Mouse (Mus musculus): ENCODE measurements around the gene Stx4a. TPM values are rescaled to one million over a fixed set of nuclear protein-coding genes. Genes with fewer than 3 reads are reported as not detected.
"Not testable (repeated sequence)": the region's sequence is repeated elsewhere in the genome, so short reads cannot be mapped to it uniquely, and the experiment has no call there.

Gene Stx4a
- polyA plus RNA-seq, 1 experiment from 2014 or later, result 22.2 TPM

- Histone ChIP-seq H3K27ac (ENCODE audit: low read length) (no peak overlapping the region), H3K4me1 (replicated peaks; ENCODE audit: control insufficient read depth, insufficient read depth, low read length) (peaks cover 15% of the 10 kb centered on the region), H3K4me3 (replicated peaks; ENCODE audit: low read length) (no peak overlapping the region), H3K36me3 (ENCODE audit: control insufficient read depth, insufficient read depth) (peaks cover 27% of the 10 kb centered on the region), H3K4me2 (ENCODE audit: low read length) (no peak overlapping the region), H3K9me3 (ENCODE audit: control insufficient read depth, low read length) (no peaks in the 10 kb centered on the region), H3K27me3 (replicated peaks; ENCODE audit: control insufficient read depth, insufficient read depth, low read length) (no peaks in the 10 kb centered on the region), H3K9ac (replicated peaks; ENCODE audit: low read depth, low read length) (no peak overlapping the region)
- ATAC-seq, result no peak
- 74% methylated on average over 3 of the region's 3 CpGs for WGBS
These were observed 64.7 kb downstream of the Stx4a start for GRCm38 (mm10) chr7:127888821-127889220.

GRCm38 (mm10) chr7:127890798-127891197, 66.7 kb downstream of the Stx4a start, which contains the start of gene Prss53:
TSS of gene Prss53 (minus strand) at chr7:127890970.
- H3K36me3 ChIP-seq (ENCODE audit: control insufficient read depth, insufficient read depth), result peaks cover 24% of the 10 kb centered on the region

GRCm38 (mm10) chr7:127894480-127894879, 70.4 kb downstream of the Stx4a start:
- Histone ChIP-seq H3K36me3 (ENCODE audit: control insufficient read depth, insufficient read depth) (peaks cover 3% of the 10 kb centered on the region; the same call in 1 of the 2 replicates), H3K4me2 (ENCODE audit: low read length) (peak overlapping the region; percentile 90), H3K27ac (ENCODE audit: low read length) (no peak overlapping the region), H3K4me3 (replicated peaks; ENCODE audit: low read length) (peak overlapping the region; percentile 76; the same call in 1 of the 2 replicates), H3K4me1 (replicated peaks; ENCODE audit: control insufficient read depth, insufficient read depth, low read length) (peaks cover 8% of the 10 kb centered on the region), H3K9ac (replicated peaks; ENCODE audit: low read depth, low read length) (no peak overlapping the region), H3K9me3 (ENCODE audit: control insufficient read depth, low read length) (no peaks in the 10 kb centered on the region), H3K27me3 (replicated peaks; ENCODE audit: control insufficient read depth, insufficient read depth, low read length) (peaks cover 2% of the 10 kb centered on the region; the same call in 1 of the 2 replicates)
- no peak for ATAC-seq
- WGBS, result 88% methylated on average over 5 of the region's 5 CpGs

More at GRCm38 (mm10) chr7:127890798-127891197, 66.7 kb downstream of the Stx4a start, which contains the start of gene Prss53:
- Histone ChIP-seq H3K9ac (replicated peaks; ENCODE audit: low read depth, low read length) (no peak within 1 kb of the TSS), H3K4me2 (ENCODE audit: low read length) (no peak within 1 kb of the TSS), H3K4me3 (replicated peaks; ENCODE audit: low read length) (no peak within 1 kb of the TSS), H3K9me3 (ENCODE audit: control insufficient read depth, low read length) (no peaks in the 10 kb centered on the region), H3K27me3 (replicated peaks; ENCODE audit: control insufficient read depth, insufficient read depth, low read length) (no peaks in the 10 kb centered on the region), H3K27ac (ENCODE audit: low read length) (no peak within 1 kb of the TSS), H3K4me1 (replicated peaks; ENCODE audit: control insufficient read depth, insufficient read depth, low read length) (peaks cover 8% of the 10 kb centered on the region)
- no peak for ATAC-seq
- 17% methylated on average over 4 of the region's 4 CpGs for WGBS

- WGBS, result under 1% methylated on average over 26 of the region's 26 CpGs
These were observed 71.3 kb downstream of the Stx4a start, which contains the start of the genes Gm21974 and Vkorc1 for GRCm38 (mm10) chr7:127895442-127895841. TSS of gene Gm21974 (minus strand) at chr7:127895454. TSS of gene Vkorc1 (minus strand) at chr7:127895617.

GRCm38 (mm10) chr7:127895891-127896290, 71.8 kb downstream of the Stx4a start:
- 75% methylated on average over 7 of the region's 7 CpGs for WGBS
- H3K9ac ChIP-seq (replicated peaks; ENCODE audit: low read depth, low read length); H3K9me3 ChIP-seq (ENCODE audit: control insufficient read depth, low read length); H3K36me3 ChIP-seq (ENCODE audit: control insufficient read depth, insufficient read depth); H3K4me1 ChIP-seq (replicated peaks; ENCODE audit: control insufficient read depth, insufficient read depth, low read length); H3K27ac ChIP-seq (ENCODE audit: low read length); H3K27me3 ChIP-seq (replicated peaks; ENCODE audit: control insufficient read depth, insufficient read depth, low read length): not testable (repeated sequence)
- peak overlapping the region; percentile 76 for H3K4me3 ChIP-seq (replicated peaks; ENCODE audit: low read length)
- peak; percentile 1 for ATAC-seq
- peak overlapping the region; percentile 90 for H3K4me2 ChIP-seq (ENCODE audit: low read length)

More at GRCm38 (mm10) chr7:127895442-127895841, 71.3 kb downstream of the Stx4a start, which contains the start of the genes Gm21974 and Vkorc1:
- Histone ChIP-seq H3K27me3 (replicated peaks; ENCODE audit: control insufficient read depth, insufficient read depth, low read length) (peaks cover 2% of the 10 kb centered on the region; the same call in 1 of the 2 replicates), H3K4me2 (ENCODE audit: low read length) (peak within 1 kb of the TSS; percentile 90), H3K36me3 (ENCODE audit: control insufficient read depth, insufficient read depth) (peaks cover 3% of the 10 kb centered on the region; the same call in 1 of the 2 replicates), H3K4me1 (replicated peaks; ENCODE audit: control insufficient read depth, insufficient read depth, low read length) (peaks cover 8% of the 10 kb centered on the region), H3K27ac (ENCODE audit: low read length) (peak within 1 kb of the TSS; percentile 66), H3K9me3 (ENCODE audit: control insufficient read depth, low read length) (no peaks in the 10 kb centered on the region), H3K9ac (replicated peaks; ENCODE audit: low read depth, low read length) (peak within 1 kb of the TSS; percentile 65), H3K4me3 (replicated peaks; ENCODE audit: low read length) (peak within 1 kb of the TSS; percentile 76)
- peak; percentile 99 for ATAC-seq

- no peaks in the 10 kb centered on the region for H3K9me3 ChIP-seq (ENCODE audit: control insufficient read depth, low read length)
- no peak overlapping the region for H3K4me3 ChIP-seq (replicated peaks; ENCODE audit: low read length)
- H3K4me1 ChIP-seq (replicated peaks; ENCODE audit: control insufficient read depth, insufficient read depth, low read length), result peaks cover 8% of the 10 kb centered on the region
- H3K36me3 ChIP-seq (ENCODE audit: control insufficient read depth, insufficient read depth), result peaks cover 3% of the 10 kb centered on the region; the same call in 1 of the 2 replicates
- H3K27ac ChIP-seq (ENCODE audit: low read length), result no peak overlapping the region
- peaks cover 2% of the 10 kb centered on the region; the same call in 1 of the 2 replicates for H3K27me3 ChIP-seq (replicated peaks; ENCODE audit: control insufficient read depth, insufficient read depth, low read length)
- no peak overlapping the region for H3K4me2 ChIP-seq (ENCODE audit: low read length)
- H3K9ac ChIP-seq (replicated peaks; ENCODE audit: low read depth, low read length), result no peak overlapping the region
- whole genome bisulfite sequencing, result 66% methylated on average over 13 of the region's 13 CpGs
- ATAC-seq, result no peak
These were observed 72.3 kb downstream of the Stx4a start for GRCm38 (mm10) chr7:127896384-127896783.

GRCm38 (mm10) chr7:127897542-127897941, 73.4 kb downstream of the Stx4a start:
- H3K4me2 ChIP-seq (ENCODE audit: low read length), result no peak overlapping the region
- ATAC-seq, result no peak
- WGBS, result 87% methylated on average over 7 of the region's 7 CpGs

GRCm38 (mm10) chr7:127898179-127898956, 74.3 kb downstream of the Stx4a start:
- Histone ChIP-seq H3K4me1 (replicated peaks; ENCODE audit: control insufficient read depth, insufficient read depth, low read length) (peaks cover 8% of the 10 kb centered on the region), H3K4me2 (ENCODE audit: low read length) (no peak overlapping the region), H3K27ac (ENCODE audit: low read length) (no peak overlapping the region), H3K36me3 (ENCODE audit: control insufficient read depth, insufficient read depth) (no peaks in the 10 kb centered on the region), H3K4me3 (replicated peaks; ENCODE audit: low read length) (no peak overlapping the region), H3K9ac (replicated peaks; ENCODE audit: low read depth, low read length) (no peak overlapping the region), H3K27me3 (replicated peaks; ENCODE audit: control insufficient read depth, insufficient read depth, low read length) (peaks cover 2% of the 10 kb centered on the region; the same call in 1 of the 2 replicates), H3K9me3 (ENCODE audit: control insufficient read depth, low read length) (no peaks in the 10 kb centered on the region)
- 40% methylated on average over 10 of the region's 10 CpGs for WGBS
- ATAC-seq, result no peak

More at GRCm38 (mm10) chr7:127897542-127897941, 73.4 kb downstream of the Stx4a start:
- Histone ChIP-seq H3K27me3 (replicated peaks; ENCODE audit: control insufficient read depth, insufficient read depth, low read length) (peaks cover 2% of the 10 kb centered on the region; the same call in 1 of the 2 replicates), H3K36me3 (ENCODE audit: control insufficient read depth, insufficient read depth) (no peaks in the 10 kb centered on the region), H3K9me3 (ENCODE audit: control insufficient read depth, low read length) (no peaks in the 10 kb centered on the region), H3K4me1 (replicated peaks; ENCODE audit: control insufficient read depth, insufficient read depth, low read length) (peaks cover 8% of the 10 kb centered on the region), H3K27ac (ENCODE audit: low read length) (no peak overlapping the region), H3K9ac (replicated peaks; ENCODE audit: low read depth, low read length) (no peak overlapping the region), H3K4me3 (replicated peaks; ENCODE audit: low read length) (no peak overlapping the region)

All from forebrain, embryonic 16.5 days (tissue).